Mouse (Mus musculus): Measurements from ENCODE around the gene Trappc11. TPM values are rescaled to one million over a fixed set of nuclear protein-coding genes. Genes with fewer than 3 reads are reported as not detected.
A peak's percentile ranks its signal among the peaks of the same experiment; 100 is the strongest.

Gene Trappc11
- polyA plus RNA-seq, 1 experiment from 2014 or later = 27.8 TPM

DNA sequence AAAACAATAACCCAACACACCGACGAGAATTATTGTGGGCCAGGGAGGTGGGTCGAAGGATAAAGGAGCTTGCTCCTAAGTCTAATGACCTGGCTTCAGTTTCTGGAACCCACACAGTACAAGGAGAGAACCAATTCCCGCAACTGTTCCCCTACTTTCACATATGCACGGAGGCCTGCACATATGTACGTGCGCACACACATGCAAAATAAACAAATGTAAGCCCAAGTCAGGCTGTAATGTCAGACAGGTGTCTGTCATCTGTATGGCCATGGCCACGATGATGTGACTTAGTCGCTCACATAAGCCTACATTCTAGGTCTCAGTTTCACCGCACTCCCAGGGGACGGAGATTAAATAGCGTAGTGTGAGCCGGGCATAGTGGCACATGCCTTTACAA, 30.7 kb downstream of the Trappc11 start:
- Histone ChIP-seq H3K4me3 (ENCODE audit: low read depth, low read length) (no peak overlapping the region), H3K4me2 (no peak overlapping the region), H3K27me3 (replicated peaks; ENCODE audit: control insufficient read depth, insufficient read depth, low read length) (no peaks in the 10 kb centered on the region), H3K4me1 (replicated peaks; ENCODE audit: control insufficient read depth, insufficient read depth, low read length) (no peaks in the 10 kb centered on the region), H3K9me3 (ENCODE audit: control insufficient read depth, low read length) (no peaks in the 10 kb centered on the region), H3K36me3 (ENCODE audit: control insufficient read depth, insufficient read depth, low read length) (peaks cover 31% of the 10 kb centered on the region), H3K27ac (ENCODE audit: low read depth, low read length) (no peak overlapping the region), H3K9ac (ENCODE audit: low read depth, low read length) (no peak overlapping the region)
- ATAC-seq (replicated peaks; ENCODE audit: low FRiP score) = no peak
- WGBS = 95% methylated on average over 13 of the region's 13 CpGs
- no peak for DNase-seq (ENCODE audit: low spot score)

- ATAC-seq (replicated peaks; ENCODE audit: low FRiP score) (no peak), DNase-seq (ENCODE audit: low spot score) (no peak)
- peaks cover 31% of the 10 kb centered on the region for H3K36me3 ChIP-seq (ENCODE audit: control insufficient read depth, insufficient read depth, low read length)
- H3K27me3 ChIP-seq (replicated peaks; ENCODE audit: control insufficient read depth, insufficient read depth, low read length) = no peaks in the 10 kb centered on the region
- H3K4me1 ChIP-seq (replicated peaks; ENCODE audit: control insufficient read depth, insufficient read depth, low read length) = no peaks in the 10 kb centered on the region
- no peak overlapping the region for H3K27ac ChIP-seq (ENCODE audit: low read depth, low read length)
- H3K4me3 ChIP-seq (ENCODE audit: low read depth, low read length) = no peak overlapping the region
- no peak overlapping the region for H3K4me2 ChIP-seq
- H3K9me3 ChIP-seq (ENCODE audit: control insufficient read depth, low read length) = no peaks in the 10 kb centered on the region
- 62% methylated on average over 2 of the region's 2 CpGs for WGBS
- H3K9ac ChIP-seq (ENCODE audit: low read depth, low read length) = no peak overlapping the region
These were observed 31.3 kb downstream of the Trappc11 start for GRCm38 (mm10) chr8:47501994-47502393.

- Histone ChIP-seq H3K4me3 (ENCODE audit: low read depth, low read length) (no peak overlapping the region), H3K4me2 (no peak overlapping the region), H3K36me3 (ENCODE audit: control insufficient read depth, insufficient read depth, low read length) (peaks cover 9% of the 10 kb centered on the region), H3K9me3 (ENCODE audit: control insufficient read depth, low read length) (no peaks in the 10 kb centered on the region), H3K9ac (ENCODE audit: low read depth, low read length) (no peak overlapping the region), H3K27me3 (replicated peaks; ENCODE audit: control insufficient read depth, insufficient read depth, low read length) (no peaks in the 10 kb centered on the region), H3K4me1 (replicated peaks; ENCODE audit: control insufficient read depth, insufficient read depth, low read length) (no peaks in the 10 kb centered on the region), H3K27ac (ENCODE audit: low read depth, low read length) (no peak overlapping the region; the same call in 1 of the 2 replicates)
- no peak for ATAC-seq (replicated peaks; ENCODE audit: low FRiP score)
- no peak for DNase-seq (ENCODE audit: low spot score)
- WGBS = 82% methylated on average over 6 of the region's 6 CpGs
These were observed 37.8 kb downstream of the Trappc11 start for GRCm38 (mm10) chr8:47495428-47495827.

DNA sequence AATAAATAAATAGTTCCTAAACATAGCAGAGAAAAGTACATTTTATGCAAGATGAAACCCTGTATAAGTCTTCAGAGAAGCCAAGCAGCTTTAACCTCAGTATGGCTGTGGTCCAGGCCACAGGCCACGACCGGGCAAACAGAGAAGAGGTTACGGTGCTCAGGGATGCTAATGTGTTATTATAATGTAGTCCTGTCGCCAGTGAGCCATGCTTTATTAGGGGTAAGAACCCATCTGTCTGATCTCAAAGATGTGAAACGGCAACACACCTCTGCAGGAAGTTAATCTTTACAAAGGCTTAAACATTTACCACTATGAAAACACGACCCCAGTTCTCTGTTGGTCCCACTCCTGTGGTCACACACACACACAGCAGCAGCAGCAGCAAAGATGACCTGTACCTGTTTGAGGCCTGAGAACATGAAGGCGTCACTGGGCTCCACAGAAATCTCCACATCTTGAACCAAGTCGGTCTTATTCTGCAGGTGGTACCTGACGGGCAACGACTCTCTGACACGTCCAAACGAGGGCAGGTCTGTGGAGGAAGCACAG, 38.6 kb downstream of the Trappc11 start:
- Histone ChIP-seq H3K9me3 (ENCODE audit: control insufficient read depth, low read length) (no peaks in the 10 kb centered on the region), H3K27ac (ENCODE audit: low read depth, low read length) (peak overlapping the region; percentile 42; the same call in 1 of the 2 replicates), H3K4me2 (no peak overlapping the region), H3K9ac (ENCODE audit: low read depth, low read length) (no peak overlapping the region), H3K4me3 (ENCODE audit: low read depth, low read length) (no peak overlapping the region), H3K27me3 (replicated peaks; ENCODE audit: control insufficient read depth, insufficient read depth, low read length) (no peaks in the 10 kb centered on the region), H3K4me1 (replicated peaks; ENCODE audit: control insufficient read depth, insufficient read depth, low read length) (no peaks in the 10 kb centered on the region), H3K36me3 (ENCODE audit: control insufficient read depth, insufficient read depth, low read length) (peaks cover 7% of the 10 kb centered on the region)
- WGBS = 76% methylated on average over 12 of the region's 12 CpGs
- DNase-seq (ENCODE audit: low spot score) = no peak
- peak; percentile 57; the same call in 1 of the 2 replicates for ATAC-seq (replicated peaks; ENCODE audit: low FRiP score)

GRCm38 (mm10) chr8:47493106-47493505, 40.2 kb downstream of the Trappc11 start:
- 92% methylated on average over 12 of the region's 12 CpGs for WGBS
- peaks cover 7% of the 10 kb centered on the region for H3K36me3 ChIP-seq (ENCODE audit: control insufficient read depth, insufficient read depth, low read length)

DNA sequence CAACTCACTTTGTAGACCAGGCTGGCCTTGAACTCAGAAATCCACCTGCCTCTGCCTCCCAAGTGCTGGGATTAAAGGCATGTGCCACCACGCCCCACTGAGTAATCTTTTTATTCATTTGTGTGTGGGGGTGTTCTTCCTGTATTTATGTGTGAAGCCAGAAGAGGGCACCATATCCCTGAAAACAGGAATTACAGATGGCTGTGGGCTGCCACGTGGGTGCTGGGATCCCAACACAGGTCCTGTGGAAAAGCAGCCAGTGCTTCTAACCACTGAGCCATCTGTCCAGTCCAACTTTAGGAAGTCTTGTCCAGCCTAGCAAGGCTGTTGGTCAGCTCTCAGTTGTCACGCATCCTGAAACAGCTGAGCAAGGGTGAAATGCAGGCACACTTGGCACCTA, 46.0 kb downstream of the Trappc11 start:
- Histone ChIP-seq H3K9ac (ENCODE audit: low read depth, low read length) (no peak overlapping the region), H3K4me2 (no peak overlapping the region), H3K36me3 (ENCODE audit: control insufficient read depth, insufficient read depth, low read length) (peaks cover 8% of the 10 kb centered on the region), H3K4me1 (replicated peaks; ENCODE audit: control insufficient read depth, insufficient read depth, low read length) (no peaks in the 10 kb centered on the region), H3K27me3 (replicated peaks; ENCODE audit: control insufficient read depth, insufficient read depth, low read length) (no peaks in the 10 kb centered on the region), H3K27ac (ENCODE audit: low read depth, low read length) (no peak overlapping the region), H3K4me3 (ENCODE audit: low read depth, low read length) (no peak overlapping the region), H3K9me3 (ENCODE audit: control insufficient read depth, low read length) (peaks cover 4% of the 10 kb centered on the region; the same call in 1 of the 2 replicates)
- WGBS = 81% methylated on average over 3 of the region's 3 CpGs
- DNase-seq (ENCODE audit: low spot score) = no peak
- no peak for ATAC-seq (replicated peaks; ENCODE audit: low FRiP score)

More at GRCm38 (mm10) chr8:47493106-47493505, 40.2 kb downstream of the Trappc11 start:
- DNase-seq (ENCODE audit: low spot score) = no peak
- H3K4me3 ChIP-seq (ENCODE audit: low read depth, low read length) = no peak overlapping the region
- H3K9ac ChIP-seq (ENCODE audit: low read depth, low read length) = no peak overlapping the region
- H3K27ac ChIP-seq (ENCODE audit: low read depth, low read length) = no peak overlapping the region
- H3K4me1 ChIP-seq (replicated peaks; ENCODE audit: control insufficient read depth, insufficient read depth, low read length) = no peaks in the 10 kb centered on the region
- no peak for ATAC-seq (replicated peaks; ENCODE audit: low FRiP score)
- no peaks in the 10 kb centered on the region for H3K9me3 ChIP-seq (ENCODE audit: control insufficient read depth, low read length)
- no peak overlapping the region for H3K4me2 ChIP-seq
- no peaks in the 10 kb centered on the region for H3K27me3 ChIP-seq (replicated peaks; ENCODE audit: control insufficient read depth, insufficient read depth, low read length)

DNA sequence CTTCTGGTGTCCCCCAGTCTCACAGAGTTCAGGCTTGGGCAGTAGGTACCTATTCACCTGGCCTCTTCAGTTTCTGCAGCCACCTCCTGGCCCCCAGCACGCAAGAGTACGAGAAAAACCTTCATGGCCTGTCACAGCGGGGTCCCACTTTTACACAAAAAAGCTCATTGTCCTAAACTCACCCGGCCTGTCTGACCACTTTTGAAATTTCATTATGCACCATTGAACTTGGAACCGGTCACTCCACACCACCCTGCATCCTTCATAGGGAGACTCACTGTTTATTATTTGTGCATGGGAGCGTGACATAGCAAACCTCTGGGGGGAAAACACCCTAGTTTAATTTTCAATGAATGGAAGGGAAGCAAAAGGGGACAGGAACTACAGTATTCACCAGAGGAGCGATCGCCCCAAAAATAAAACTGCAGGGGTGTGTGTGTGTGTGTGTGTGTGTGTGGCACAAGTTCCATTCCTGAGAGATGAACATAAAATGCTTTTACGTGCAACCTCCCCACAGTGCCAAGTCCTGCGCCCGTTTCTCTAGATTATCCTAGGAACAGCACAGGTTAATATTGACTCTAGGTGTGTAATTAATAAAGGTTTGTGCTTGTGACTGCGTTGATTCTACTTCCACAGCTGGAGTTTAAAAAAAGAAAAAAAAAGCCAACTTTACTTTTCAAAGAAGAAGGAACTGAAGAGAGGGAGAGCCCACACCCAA, 50.8 kb downstream of the Trappc11 start:
- 79% methylated on average over 12 of the region's 12 CpGs for WGBS
- Histone ChIP-seq H3K27me3 (replicated peaks; ENCODE audit: control insufficient read depth, insufficient read depth, low read length) (no peaks in the 10 kb centered on the region), H3K4me3 (ENCODE audit: low read depth, low read length) (no peak overlapping the region), H3K9ac (ENCODE audit: low read depth, low read length) (no peak overlapping the region), H3K36me3 (ENCODE audit: control insufficient read depth, insufficient read depth, low read length) (peaks cover 3% of the 10 kb centered on the region; the same call in 1 of the 2 replicates), H3K4me1 (replicated peaks; ENCODE audit: control insufficient read depth, insufficient read depth, low read length) (no peaks in the 10 kb centered on the region), H3K9me3 (ENCODE audit: control insufficient read depth, low read length) (peaks cover 3% of the 10 kb centered on the region; the same call in 1 of the 2 replicates), H3K4me2 (no peak overlapping the region), H3K27ac (ENCODE audit: low read depth, low read length) (no peak overlapping the region)
- ATAC-seq (replicated peaks; ENCODE audit: low FRiP score) (no peak), DNase-seq (ENCODE audit: low spot score) (no peak)

GRCm38 (mm10) chr8:47480039-47480438, 53.2 kb downstream of the Trappc11 start:
- Histone ChIP-seq H3K4me3 (ENCODE audit: low read depth, low read length) (no peak overlapping the region), H3K36me3 (ENCODE audit: control insufficient read depth, insufficient read depth, low read length) (no peaks in the 10 kb centered on the region), H3K4me2 (no peak overlapping the region), H3K4me1 (replicated peaks; ENCODE audit: control insufficient read depth, insufficient read depth, low read length) (no peaks in the 10 kb centered on the region), H3K9me3 (ENCODE audit: control insufficient read depth, low read length) (no peaks in the 10 kb centered on the region), H3K27me3 (replicated peaks; ENCODE audit: control insufficient read depth, insufficient read depth, low read length) (no peaks in the 10 kb centered on the region), H3K27ac (ENCODE audit: low read depth, low read length) (no peak overlapping the region), H3K9ac (ENCODE audit: low read depth, low read length) (no peak overlapping the region)
- no peak for ATAC-seq (replicated peaks; ENCODE audit: low FRiP score)
- no peak for DNase-seq (ENCODE audit: low spot score)
- 92% methylated on average over 7 of the region's 7 CpGs for WGBS

- DNase-seq (ENCODE audit: low spot score) (no peak), ATAC-seq (replicated peaks; ENCODE audit: low FRiP score) (no peak)
- Histone ChIP-seq H3K27me3 (replicated peaks; ENCODE audit: control insufficient read depth, insufficient read depth, low read length) (no peaks in the 10 kb centered on the region), H3K9me3 (ENCODE audit: control insufficient read depth, low read length) (0 out of 2 replicates have a peak, but pooled peaks cover 2% of the 10 kb centered on the region), H3K4me3 (ENCODE audit: low read depth, low read length) (no peak overlapping the region), H3K4me2 (no peak overlapping the region), H3K9ac (ENCODE audit: low read depth, low read length) (no peak overlapping the region), H3K27ac (ENCODE audit: low read depth, low read length) (no peak overlapping the region), H3K4me1 (replicated peaks; ENCODE audit: control insufficient read depth, insufficient read depth, low read length) (no peaks in the 10 kb centered on the region), H3K36me3 (ENCODE audit: control insufficient read depth, insufficient read depth, low read length) (no peaks in the 10 kb centered on the region)
- whole genome bisulfite sequencing = 78% methylated on average over 10 of the region's 10 CpGs
These were observed 71.6 kb downstream of the Trappc11 start for GRCm38 (mm10) chr8:47461650-47462049.
